Mouse (Mus musculus) right cerebral cortex, postnatal 36 days (tissue): ENCODE data around the gene Clic6.
"Not testable (repeated sequence)": the region's sequence is repeated elsewhere in the genome, so short reads cannot be mapped to it uniquely, and the experiment has no call there.

Experiments used
- DNase-seq, 2 experiments: peaks; one replicate each; pipeline ENCODE4 v3.0.0; 2022; ENCODE audit warnings: low spot score in 2 of 2, mixed read lengths in 1 of 2

The Clic6 gene

DNA sequence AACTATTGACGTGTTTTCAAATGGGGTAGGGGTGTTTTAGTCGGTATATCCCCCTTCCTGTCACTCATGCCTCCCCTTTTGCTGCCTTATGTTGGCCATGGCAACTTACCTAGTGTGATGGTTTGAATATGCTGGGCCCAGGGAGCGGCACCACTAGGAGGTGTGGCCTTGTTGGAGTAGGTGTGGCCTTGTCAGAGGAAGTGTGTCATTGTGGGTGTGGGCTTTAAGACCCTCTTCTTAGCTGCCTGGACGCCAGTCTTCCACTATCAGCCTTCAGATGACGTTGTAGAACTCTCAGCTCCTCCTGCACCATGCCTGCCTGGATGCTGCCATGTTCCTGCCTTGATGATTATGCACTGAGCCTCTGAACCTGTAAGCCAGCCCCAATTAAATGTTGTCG lies 14.8 kb upstream of the Clic6 start, which contains the start of gene Rcan1:
TSS of gene Rcan1 (minus strand) at position 162 of the 400 bp plus-strand sequence.
- no peak for DNase-seq

DNA sequence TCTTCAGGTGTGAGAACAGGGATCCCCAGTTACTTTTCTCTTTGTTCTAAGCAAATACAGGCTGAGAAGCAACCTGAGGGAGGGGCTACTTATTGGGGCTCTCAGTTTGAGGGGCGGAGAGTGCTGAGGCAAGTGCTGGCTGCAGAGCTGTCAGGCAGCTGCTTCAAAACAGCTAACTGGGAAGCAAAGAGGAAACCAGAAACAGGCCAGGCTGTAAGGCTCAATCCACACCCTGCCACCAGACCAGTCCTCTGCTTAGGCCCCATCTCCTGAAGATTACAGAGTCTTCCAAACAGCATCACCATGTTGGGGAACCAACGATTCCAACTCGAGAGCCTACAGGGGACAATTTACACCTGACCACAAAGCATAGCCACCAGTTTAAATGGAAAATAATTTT lies 12.6 kb upstream of the Clic6 start:
- no peak for DNase-seq

DNA sequence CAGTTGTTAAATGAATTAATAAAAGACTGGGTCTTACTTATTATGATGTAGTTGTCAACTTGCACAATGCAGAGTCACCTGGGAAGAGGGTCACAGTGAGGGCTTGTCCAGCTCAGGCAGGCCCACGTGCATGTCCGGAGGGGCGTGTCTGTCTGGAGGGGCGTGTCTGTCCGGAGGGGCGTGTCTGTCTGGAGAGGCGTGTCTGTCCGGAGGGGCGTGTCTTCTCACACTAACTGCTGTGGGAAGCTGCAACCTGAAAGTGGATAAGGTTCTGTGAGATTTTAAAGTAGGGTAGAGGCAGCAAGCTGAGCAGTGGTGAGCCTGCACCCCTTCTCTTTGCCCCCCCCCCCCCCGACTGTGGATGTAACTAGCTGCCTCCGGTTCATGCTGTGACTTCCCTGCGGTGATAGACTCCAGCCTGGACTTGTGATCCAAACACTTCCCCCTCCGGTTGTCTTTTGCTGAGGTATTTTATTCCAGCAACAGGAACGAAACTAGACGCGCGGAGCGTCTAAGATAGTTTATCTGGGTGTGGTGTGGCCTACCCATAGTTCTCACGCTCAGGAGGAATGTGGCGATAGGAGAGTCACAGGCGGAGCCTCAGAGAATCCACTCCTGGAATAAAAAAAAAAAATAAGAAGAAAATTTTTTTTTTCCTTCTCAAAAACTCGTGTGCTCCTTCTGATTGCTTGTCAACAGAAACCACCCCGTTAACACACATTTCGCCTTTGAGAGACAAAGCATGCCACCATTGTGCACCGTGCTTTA lies 10.3 kb upstream of the Clic6 start:
- DNase-seq: no peak

DNA sequence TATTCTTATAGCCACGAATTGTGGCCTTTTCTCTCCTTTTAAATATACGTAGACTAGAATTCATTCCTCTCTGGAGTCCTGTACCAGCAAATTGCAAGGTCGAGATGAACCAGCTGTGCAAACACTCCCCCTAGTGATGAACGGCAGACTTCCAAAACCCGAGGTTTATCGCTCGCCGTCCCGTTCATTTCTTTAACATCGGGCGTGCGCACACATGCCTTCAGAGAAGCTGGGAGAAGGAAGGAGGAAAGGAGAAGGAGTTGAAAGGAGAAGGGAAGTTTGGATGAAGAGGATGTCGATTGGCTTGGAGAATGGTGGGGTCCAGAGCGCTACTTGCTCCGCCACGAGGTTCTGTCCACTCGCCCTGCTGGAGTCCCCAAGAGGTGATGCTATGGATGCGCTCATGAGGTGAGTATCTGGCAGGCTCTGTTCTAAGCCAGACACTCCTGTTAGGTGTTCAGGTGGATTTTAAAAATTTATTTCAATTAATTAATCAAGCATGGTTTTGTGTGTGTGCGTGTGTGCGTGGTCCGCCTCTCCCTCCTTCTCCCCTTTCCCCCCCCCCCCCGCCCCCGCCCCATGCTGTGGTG lies 6.9 kb upstream of the Clic6 start:
- DNase-seq: no peak

DNA sequence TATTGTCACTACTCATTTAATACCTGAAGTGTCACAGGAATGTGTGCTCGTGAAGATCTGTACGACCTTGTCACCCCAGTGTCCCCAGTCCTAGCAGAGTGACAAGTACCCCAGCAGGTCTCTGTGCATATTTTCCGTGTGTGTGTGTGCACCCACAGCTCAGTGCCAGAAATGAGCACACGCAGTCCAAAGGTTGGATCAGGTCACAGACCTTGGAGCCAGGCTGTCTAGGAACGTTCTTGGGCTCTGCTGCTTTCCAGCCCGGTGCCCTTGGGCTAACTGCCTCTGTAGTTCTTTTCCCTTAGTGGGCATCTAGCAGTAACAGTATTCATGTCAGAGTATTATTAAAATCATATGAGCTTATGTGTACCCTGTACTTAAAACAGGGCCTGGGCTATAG lies 1.6 kb downstream of the Clic6 start:
- DNase-seq: no peak

DNA sequence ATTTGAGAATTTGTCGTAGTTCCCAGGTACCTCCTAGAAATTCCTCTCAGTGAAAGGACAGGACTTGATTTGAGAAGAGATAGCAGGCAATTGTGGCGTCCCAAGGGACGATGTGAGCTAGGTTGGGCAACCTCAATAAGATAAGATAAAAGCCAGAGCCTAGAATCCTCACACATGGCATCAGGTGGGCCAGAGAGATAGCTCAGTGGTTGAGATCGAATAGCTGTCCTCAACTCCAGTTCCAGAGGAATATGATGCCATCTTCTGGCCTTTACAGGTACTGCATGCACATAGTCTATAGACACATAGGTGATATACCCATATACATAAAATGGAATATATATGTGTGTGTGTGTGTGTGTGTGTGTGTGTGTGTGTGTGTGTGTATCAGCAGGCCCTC lies 2.0 kb downstream of the Clic6 start:
- no peak for DNase-seq

DNA sequence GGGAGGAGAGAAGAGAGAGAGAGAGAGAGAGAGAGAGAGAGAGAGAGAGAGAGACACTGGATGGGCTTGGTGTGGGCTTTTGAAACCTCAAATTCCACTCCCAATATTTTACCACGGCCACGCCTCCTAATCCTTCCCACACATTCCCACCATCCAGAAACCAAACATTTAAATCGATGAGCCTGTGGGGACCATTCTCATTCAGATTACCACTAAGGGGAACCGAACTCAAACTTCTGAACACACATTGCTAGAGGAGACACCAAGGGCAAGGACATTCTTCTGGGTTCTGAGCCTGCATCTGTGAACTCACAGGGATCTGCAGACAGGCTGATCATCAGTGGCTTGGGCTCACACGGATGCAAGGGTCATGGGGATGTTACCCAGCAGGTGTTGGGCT lies 2.9 kb downstream of the Clic6 start:
- no peak for DNase-seq

DNA sequence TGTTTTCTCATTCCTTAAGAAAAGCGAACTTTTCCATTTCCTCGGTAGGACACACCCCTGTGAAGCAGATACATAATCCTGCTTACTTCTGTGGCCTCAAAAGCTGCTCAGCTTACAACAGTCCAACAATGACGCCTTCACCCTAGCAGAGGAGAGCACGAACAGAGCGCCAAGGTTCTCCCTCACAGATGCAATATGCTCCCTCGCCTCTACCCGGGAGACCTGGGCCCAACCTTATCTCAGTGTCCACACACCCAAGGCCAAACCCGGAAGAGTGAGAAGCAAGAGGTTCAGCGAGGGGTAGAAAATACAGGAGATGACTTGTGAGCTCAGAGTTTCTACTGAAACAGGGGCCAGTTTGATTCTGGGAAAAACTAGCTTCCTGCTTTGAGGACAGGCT lies 3.8 kb downstream of the Clic6 start:
- DNase-seq: no peak

DNA sequence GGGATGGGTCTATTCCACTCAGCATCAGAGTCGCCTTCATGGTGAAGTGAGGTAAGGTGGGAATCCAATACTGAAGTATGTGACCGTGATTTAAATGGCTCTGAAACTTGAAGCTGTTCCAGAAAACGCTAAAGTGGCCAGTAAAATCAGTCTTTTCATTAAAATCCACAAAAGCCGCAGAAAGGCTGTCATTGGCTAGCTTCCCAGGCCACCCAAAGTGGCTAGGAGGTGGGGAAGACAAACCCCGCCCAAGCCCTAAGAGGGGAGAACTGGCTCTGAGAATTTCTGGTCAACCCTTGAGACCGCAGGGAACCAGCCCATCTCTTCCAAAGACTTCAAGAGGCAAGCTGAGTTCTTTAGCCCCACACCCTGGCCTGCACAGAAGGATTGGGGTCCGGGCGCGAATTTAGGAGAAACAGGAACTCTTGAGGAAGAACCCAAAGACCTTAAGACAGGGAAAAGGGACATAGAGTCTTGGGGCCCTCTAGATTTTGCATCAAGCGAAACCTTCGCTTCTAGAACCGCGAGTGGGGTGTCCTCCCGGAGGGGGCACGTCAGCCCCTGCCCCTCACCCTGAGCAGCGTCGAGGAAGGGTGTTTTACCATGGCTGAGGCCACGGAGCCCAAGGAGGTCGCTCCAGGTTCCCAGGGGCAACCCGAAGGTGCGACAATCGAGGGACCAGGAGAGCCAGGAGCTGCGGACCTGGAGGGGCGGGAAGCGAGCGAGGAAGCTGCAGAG lies 12.5 kb downstream of the Clic6 start:
- no peak for DNase-seq

DNA sequence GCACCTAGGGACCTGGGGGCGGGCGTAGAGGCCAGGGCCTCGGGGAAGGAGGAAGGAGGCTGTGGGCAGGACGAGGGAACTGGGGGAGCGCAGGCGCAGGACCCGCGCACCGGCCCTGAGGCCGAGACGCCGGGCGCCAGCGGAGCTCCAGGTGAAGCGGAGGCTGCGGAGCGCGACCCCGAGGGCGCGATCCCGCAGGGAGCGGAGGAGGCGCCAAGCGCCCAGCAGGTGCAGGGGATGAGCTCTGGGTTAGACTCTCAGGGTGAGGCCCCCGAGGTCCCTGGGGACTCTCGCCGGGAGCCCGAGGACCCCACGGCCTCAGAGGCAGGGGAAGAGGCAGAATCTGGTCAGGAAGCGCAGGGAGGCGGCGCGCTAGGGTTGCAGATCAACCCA lies 13.0 kb downstream of the Clic6 start:
- no peak for DNase-seq

DNA sequence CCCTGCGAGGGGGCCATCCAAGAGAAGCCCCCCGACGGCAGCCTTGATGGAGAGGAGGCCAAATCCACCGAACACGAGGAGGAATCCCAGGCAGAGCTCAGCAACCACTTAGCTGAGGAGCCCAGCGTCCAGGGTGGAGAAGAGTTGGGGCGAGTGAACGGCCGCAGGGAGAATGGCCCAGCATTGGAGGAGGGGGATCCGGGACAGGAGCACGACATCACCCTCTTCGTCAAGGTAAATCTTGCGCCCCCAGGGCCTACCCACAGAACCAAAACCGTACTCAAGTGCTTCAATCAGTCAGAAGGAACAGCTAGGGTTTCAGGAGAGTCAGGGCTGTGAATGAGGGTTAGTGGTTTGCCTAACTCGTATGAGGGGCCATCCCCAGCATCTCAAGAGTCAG lies 13.8 kb downstream of the Clic6 start:
- no peak for DNase-seq

DNA sequence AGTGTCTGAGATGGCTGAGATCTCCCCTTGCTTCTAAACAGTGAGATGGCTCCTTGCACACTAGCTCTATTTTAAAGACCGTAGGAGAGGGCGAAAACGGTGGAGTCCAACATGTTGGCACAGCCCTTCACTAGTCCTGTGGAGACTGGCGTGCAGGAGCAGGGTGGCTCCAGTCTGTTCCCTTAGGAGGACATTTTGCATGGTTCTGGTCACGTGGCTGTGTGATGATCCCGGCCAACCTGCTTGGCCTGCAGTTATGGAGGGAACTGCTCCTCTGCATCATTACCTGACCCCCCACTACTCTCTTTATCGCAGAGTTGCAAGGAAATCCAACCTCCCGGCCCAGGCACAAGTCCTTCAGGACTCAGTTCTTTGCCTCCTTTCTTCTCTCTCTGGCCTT lies 15.0 kb downstream of the Clic6 start:
- no peak for DNase-seq

DNA sequence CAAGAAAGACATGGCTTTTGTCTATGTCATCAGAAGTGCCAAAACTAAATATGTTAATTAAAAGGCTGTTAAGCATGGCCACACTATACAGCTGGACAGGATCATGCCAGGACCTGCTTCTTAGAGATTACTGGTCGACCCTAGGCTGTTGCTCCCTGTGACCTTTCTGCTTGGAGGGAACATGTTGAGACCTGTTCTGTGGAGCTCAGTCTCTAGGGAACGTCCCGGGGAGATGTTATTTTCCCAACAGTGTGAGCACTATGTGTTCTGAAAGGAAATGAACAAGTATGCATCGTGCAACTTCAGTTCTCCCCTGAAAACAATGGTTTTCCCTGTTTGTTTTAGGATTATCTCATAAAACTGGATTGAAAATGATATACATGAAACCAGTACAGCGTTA lies 17.6 kb downstream of the Clic6 start:
- DNase-seq: no peak

DNA sequence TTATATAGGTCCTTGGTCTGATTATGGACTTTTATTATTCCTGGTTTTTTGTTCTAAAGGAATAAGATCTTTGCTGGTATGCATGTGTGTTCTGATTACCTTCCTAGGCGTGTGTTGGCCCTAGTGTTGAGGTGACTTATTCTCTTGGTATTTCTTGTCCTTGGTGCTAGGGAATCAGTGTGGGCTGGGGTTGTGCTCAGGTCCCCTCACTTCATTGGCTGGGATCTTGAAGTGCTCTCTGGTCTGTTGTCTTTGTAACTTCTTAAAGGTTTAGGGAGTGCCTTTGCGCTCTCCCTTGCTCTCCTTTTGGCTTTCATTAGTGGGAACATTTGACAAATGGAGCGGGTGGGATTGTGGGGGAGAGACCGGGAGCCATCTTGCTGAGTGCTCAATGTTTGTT lies 22.0 kb downstream of the Clic6 start:
- DNase-seq: no peak

DNA sequence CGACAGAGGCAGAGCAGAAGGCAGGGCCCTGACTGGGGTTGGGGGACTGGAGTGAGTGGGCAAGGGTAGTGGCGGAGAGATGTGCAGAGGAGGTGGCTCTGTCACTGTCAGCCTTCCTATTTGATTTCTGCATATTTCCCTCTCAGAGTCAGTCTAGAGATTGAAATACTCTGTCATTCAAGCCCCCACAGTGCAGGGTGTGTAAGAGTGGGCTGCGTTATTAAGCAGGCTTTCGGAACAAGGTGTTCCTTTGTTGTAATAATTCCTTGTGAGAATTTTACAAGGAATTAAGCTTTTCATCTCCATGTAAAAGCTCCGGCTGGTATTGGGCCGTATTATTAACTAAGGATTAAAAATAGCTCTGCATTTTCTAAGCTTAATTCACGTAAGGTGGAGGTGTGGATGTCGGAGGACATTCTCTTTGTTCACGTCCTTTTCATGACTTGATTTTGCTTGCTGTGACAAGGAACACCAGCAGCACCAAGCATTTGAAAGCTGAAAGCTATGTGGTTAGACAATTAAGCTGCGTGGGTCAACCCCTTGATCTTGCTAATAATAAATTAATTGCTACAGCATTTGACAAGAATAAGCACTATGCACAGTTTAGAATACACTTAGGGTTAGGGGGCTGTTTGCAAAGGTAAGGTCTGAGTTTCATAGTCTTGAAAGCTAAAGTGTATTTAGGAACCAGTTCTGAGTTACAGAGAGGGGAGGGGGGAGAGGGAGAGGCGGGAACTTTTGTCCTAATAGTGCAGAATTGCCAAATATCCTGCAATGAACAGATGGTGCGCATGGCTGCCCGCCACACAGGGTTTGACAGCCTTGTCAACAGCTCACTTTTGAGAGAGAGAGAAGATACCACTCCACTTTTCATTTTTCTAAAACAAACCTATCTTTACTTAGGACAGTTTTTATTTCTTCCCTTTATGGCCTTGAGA lies 25.6 kb downstream of the Clic6 start:
- no peak for DNase-seq

DNA sequence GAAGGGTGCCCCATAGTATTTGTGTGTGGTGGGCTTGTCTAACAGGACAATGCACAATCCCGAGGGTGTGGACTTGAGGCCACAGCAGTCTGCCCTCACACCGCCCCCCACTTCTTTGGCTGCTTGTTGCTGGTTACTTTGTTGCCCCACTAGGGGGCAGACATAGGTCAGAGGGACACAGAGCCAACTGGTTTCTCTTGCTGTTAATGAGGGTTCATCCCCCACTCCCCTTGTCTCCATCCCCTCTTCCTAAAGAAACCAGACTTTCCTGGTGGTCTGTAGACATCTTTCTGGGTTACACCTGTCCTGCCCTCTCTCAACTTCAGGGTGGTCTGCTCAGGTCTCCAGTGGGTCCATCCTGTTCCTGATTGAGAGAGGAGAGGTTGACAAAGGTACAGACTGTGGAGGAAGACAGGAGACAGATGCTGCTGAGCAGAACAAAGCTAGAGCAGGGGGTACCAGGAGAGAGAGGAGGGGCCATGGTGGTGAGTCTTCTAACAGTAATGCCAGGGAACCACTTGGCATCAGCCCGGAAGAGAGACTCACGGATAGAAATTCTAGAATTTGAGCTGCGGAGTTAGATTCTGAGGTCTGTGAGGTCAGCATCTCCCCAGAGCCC lies 26.3 kb downstream of the Clic6 start:
- no peak for DNase-seq

DNA sequence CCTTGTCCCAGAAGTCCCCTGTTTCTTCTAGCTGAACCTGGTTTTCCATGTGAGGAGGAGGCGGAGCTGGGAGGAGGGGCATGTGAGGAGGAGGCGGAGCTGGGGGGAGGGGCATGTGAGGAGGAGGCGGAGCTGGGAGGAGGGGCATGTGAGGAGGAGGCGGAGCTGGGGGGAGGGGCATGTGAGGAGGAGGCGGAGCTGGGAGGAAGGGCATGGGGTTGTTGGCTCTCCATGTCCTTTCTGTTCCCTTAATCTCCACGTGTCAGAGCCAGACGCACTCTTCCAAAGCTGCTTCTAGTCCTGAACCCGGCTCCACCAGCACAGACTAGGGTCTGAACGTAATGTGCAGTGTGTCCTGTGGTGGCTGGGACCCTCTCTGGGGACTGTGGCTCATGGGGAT lies 29.4 kb downstream of the Clic6 start:
- DNase-seq: not testable (repeated sequence)

DNA sequence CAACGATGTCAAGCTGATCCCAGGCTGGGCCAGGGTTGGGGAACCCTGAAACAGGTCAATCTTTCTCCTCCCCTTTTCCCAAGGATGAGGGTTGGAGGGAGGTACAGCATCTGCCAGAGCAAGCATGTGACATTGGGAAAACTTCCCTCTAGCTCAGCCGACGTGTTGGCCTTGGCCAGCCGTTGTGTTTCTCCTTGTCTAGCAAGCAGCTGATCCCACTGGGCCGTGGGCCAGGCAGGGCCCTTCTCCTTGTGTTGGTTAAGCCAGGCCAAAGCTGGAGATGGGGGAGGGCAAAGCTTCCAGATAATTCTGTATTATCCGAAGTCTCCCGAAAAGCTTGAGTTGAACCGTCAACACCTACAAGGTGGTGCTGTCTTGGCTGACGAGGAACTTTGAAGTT lies 30.6 kb downstream of the Clic6 start:
- no peak for DNase-seq

DNA sequence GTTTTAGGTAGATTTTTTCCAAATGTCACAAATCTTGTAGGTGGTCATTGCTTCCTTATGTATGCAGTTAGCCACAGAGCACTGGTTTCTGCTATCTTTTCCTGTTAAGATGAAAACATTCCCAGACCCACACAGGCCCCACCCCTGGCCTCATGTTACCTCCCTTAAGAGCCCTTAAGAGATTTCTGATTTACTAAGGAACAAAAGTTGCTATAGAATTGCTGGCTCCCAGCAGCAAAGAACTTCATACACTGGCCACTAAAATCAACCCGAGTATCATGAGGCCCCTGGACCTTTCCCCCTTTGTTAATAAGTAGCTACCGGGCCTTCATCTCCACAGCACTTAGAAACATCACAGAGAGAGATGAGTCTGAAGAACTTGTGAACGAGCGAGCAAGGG lies 33.2 kb downstream of the Clic6 start:
- no peak for DNase-seq

DNA sequence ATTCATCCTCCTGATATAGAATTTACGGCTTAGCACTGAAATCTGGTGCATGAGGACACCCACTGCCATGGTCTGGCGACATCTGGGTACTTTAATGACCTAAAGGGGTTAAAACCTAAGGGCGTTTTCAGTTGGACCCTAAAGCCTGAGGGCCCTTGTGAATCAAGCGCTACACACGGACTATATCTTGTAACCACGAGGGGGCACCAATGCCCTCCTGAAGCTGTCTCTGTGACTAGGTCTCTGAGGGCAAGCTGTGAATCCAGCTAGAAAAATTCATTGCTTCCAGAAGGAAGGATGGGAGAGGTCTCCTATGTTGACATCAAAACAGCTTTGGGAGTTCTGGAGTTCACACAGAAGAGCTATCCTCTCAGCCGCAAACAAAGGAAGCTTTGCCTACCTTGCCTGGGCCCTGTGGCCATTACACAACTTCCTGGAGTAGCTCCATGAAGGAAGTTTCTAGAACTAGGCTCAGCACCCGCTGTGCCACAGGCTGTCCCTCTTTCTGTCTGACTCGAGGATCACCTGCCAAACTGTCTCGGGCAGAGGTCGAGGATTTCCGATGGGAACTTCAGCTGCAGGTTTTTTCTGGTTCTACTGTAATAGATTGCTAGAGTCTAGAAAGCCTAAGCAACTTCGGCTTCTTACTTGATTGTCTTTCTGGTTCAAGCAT lies 34.4 kb downstream of the Clic6 start:
- peak in 1 of 2 experiments; percentile 19 for DNase-seq

DNA sequence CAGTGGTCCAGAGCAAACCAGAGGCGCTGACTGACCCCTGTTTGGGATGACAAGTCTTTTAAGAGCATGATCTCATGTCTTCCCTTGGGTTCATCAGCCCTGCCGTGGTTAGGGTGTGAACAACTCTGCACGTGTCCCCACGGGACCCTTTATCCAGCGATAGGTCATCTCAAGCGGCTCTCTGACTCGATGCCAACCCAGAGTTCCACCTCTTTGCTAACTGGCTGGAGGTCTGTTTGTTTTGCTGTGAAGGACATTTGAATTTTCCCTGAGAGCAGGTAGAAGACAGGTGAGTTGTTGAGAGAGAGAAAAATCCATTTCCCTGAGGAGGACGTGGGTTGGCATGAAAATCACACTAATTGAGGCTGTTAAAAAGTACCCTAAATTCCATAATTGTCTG lies 37.8 kb downstream of the Clic6 start:
- no peak for DNase-seq
